Mouse (Mus musculus): ENCODE measurements around the gene Ptgr2. TPM values are rescaled to one million over a fixed set of nuclear protein-coding genes. Genes with fewer than 3 reads are reported as not detected.
A peak's percentile ranks its signal among the peaks of the same experiment; 100 is the strongest.
"Not testable (repeated sequence)": the region's sequence is repeated elsewhere in the genome, so short reads cannot be mapped to it uniquely, and the experiment has no call there.

Ptgr2 gene
- 17.8 and 19.8 TPM in 2 replicates for polyA plus RNA-seq (2015; fragmentation: Nextera tagmentation; extraction: Ambion mirVana)

DNA sequence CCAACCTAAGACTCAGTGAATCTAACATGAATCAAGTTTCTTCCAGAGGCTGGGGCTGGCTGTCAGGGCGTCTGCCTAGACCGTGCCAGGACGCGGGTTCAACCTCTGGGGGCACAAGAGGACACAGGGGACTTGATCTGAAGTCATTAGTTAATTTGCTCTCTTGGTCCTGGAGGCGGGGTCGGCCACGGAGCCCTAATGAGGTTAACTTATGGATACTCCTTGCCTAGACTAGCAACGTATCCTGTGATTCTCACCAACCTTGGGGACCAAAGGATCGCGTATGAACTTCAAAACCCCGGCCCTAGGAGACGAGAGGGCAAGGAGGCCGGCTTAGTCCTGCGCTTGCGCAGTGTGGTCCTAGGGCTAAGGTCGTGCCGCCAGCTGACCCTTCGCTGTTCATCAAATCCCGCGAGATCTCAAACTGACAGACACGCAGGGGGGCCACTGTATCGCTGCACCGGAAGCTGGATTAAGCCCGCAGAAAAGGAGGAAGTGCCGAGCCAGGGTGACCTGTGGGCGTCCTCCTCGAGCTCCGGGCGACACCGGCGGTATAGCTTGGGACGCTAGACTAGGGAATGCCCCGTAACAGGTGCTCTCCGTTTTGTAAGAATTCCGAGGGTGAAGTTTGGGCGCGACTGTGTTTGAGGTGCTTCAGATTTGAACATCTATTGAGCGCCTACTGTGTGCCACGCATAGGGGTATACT lies at the start of gene Ptgr2:
TSS of gene Ptgr2 (plus strand) at position 348 of the 708 bp plus-strand sequence.
- peak within 1 kb of the TSS; percentile 68 for H3K9ac ChIP-seq (ENCODE audit: low read depth, low read length)
- H3K4me2 ChIP-seq (ENCODE audit: low read length), result peak within 1 kb of the TSS; percentile 59
- H3K36me3 ChIP-seq (ENCODE audit: control insufficient read depth, insufficient read depth, low read length), result no peaks in the 10 kb centered on the region
- H3K27ac ChIP-seq (ENCODE audit: low read length), result peak within 1 kb of the TSS; percentile 10; the same call in 1 of the 2 replicates
- ATAC-seq, result peak; percentile 95
- H3K4me1 ChIP-seq (ENCODE audit: control insufficient read depth, insufficient read depth, low read length), result peaks cover 8% of the 10 kb centered on the region; the same call in 1 of the 2 replicates
- under 1% methylated on average over 39 of the region's 39 CpGs for WGBS
- peak within 1 kb of the TSS; percentile 53 for H3K4me3 ChIP-seq (ENCODE audit: low read depth, low read length)
- H3K9me3 ChIP-seq (replicated peaks; ENCODE audit: control insufficient read depth, low read length, poor library complexity, severe bottlenecking), result no peaks in the 10 kb centered on the region
- H3K27me3 ChIP-seq (ENCODE audit: control insufficient read depth, insufficient read depth, low read depth, low read length), result no peaks in the 10 kb centered on the region

GRCm38 (mm10) chr12:84235577-84235976 lies 49.5 kb upstream of the Ptgr2 start:
- Histone ChIP-seq H3K4me3 (ENCODE audit: low read depth, low read length) (no peak overlapping the region), H3K27ac (ENCODE audit: low read length) (no peak overlapping the region), H3K36me3 (ENCODE audit: control insufficient read depth, insufficient read depth, low read length) (no peaks in the 10 kb centered on the region), H3K9ac (ENCODE audit: low read depth, low read length) (no peak overlapping the region), H3K9me3 (replicated peaks; ENCODE audit: control insufficient read depth, low read length, poor library complexity, severe bottlenecking) (no peaks in the 10 kb centered on the region), H3K4me2 (ENCODE audit: low read length) (no peak overlapping the region), H3K27me3 (ENCODE audit: control insufficient read depth, insufficient read depth, low read depth, low read length) (no peaks in the 10 kb centered on the region), H3K4me1 (ENCODE audit: control insufficient read depth, insufficient read depth, low read length) (0 out of 2 replicates have a peak, but pooled peaks cover 2% of the 10 kb centered on the region)
- 96% methylated on average over 6 of the region's 6 CpGs for WGBS
- ATAC-seq, result no peak

GRCm38 (mm10) chr12:84235981-84236752 lies 48.9 kb upstream of the Ptgr2 start:
- Histone ChIP-seq H3K4me2 (ENCODE audit: low read length) (no peak overlapping the region), H3K4me3 (ENCODE audit: low read depth, low read length) (no peak overlapping the region), H3K4me1 (ENCODE audit: control insufficient read depth, insufficient read depth, low read length) (0 out of 2 replicates have a peak, but pooled peaks cover 2% of the 10 kb centered on the region), H3K27ac (ENCODE audit: low read length) (no peak overlapping the region), H3K36me3 (ENCODE audit: control insufficient read depth, insufficient read depth, low read length) (no peaks in the 10 kb centered on the region), H3K9me3 (replicated peaks; ENCODE audit: control insufficient read depth, low read length, poor library complexity, severe bottlenecking) (no peaks in the 10 kb centered on the region), H3K9ac (ENCODE audit: low read depth, low read length) (no peak overlapping the region), H3K27me3 (ENCODE audit: control insufficient read depth, insufficient read depth, low read depth, low read length) (no peaks in the 10 kb centered on the region)
- WGBS, result 89% methylated on average over 10 of the region's 10 CpGs
- ATAC-seq, result no peak

DNA sequence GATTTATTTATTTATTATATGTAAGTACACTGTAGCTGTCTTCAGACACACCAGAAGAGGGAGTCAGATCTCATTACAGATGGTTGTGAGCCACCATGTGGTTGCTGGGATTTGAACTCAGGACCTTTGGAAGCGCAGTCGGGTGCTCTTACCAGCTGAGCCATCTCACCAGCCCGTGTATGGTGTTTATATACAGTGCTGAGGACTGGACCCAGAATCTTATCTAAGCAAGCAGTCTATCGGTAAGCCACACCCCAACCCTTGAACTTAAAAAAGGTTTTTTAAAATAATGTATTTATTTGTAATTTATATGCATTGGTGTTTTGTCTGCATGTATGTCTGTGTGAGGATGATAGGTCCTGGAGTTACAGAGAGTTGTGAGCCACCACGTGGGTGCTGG lies 48.0 kb upstream of the Ptgr2 start:
- WGBS, result 92% methylated on average over 5 of the region's 5 CpGs
- H3K4me3 ChIP-seq (ENCODE audit: low read depth, low read length); H3K36me3 ChIP-seq (ENCODE audit: control insufficient read depth, insufficient read depth, low read length); H3K27ac ChIP-seq (ENCODE audit: low read length); H3K27me3 ChIP-seq (ENCODE audit: control insufficient read depth, insufficient read depth, low read depth, low read length); H3K9me3 ChIP-seq (replicated peaks; ENCODE audit: control insufficient read depth, low read length, poor library complexity, severe bottlenecking); H3K9ac ChIP-seq (ENCODE audit: low read depth, low read length); ATAC-seq; H3K4me2 ChIP-seq (ENCODE audit: low read length); H3K4me1 ChIP-seq (ENCODE audit: control insufficient read depth, insufficient read depth, low read length): not testable (repeated sequence)

- ATAC-seq, result no peak
- no peaks in the 10 kb centered on the region for H3K36me3 ChIP-seq (ENCODE audit: control insufficient read depth, insufficient read depth, low read length)
- no peak overlapping the region for H3K4me3 ChIP-seq (ENCODE audit: low read depth, low read length)
- WGBS, result 85% methylated on average over 7 of the region's 7 CpGs
- no peaks in the 10 kb centered on the region for H3K9me3 ChIP-seq (replicated peaks; ENCODE audit: control insufficient read depth, low read length, poor library complexity, severe bottlenecking)
- H3K9ac ChIP-seq (ENCODE audit: low read depth, low read length), result no peak overlapping the region
- no peaks in the 10 kb centered on the region for H3K27me3 ChIP-seq (ENCODE audit: control insufficient read depth, insufficient read depth, low read depth, low read length)
- no peak overlapping the region for H3K4me2 ChIP-seq (ENCODE audit: low read length)
- H3K27ac ChIP-seq (ENCODE audit: low read length), result no peak overlapping the region
- H3K4me1 ChIP-seq (ENCODE audit: control insufficient read depth, insufficient read depth, low read length), result 0 out of 2 replicates have a peak, but pooled peaks cover 2% of the 10 kb centered on the region
Observed at GRCm38 (mm10) chr12:84243076-84243770, 41.8 kb upstream of the Ptgr2 start.

DNA sequence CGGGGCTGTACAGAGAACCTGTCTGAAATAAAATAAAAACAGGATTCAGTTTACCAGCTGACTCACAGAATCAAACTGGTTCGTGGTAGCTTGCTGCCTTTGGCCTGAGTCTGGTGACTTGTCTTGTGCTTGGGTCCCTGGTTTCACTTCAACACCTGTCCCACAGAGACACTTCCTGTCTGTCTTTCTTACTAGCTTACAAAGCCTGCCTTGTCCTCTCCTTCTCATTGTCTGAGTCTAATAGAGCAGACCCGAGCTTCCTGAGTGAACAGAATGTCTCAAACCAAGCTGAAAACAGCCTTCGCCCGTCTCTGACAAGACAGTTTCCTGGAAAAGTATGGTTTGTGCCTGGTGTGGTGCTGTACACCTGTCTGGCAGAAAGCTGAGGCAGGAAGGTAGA lies 39.3 kb upstream of the Ptgr2 start:
- Histone ChIP-seq H3K4me2 (ENCODE audit: low read length) (no peak overlapping the region), H3K4me1 (ENCODE audit: control insufficient read depth, insufficient read depth, low read length) (no peaks in the 10 kb centered on the region), H3K9ac (ENCODE audit: low read depth, low read length) (no peak overlapping the region), H3K27me3 (ENCODE audit: control insufficient read depth, insufficient read depth, low read depth, low read length) (no peaks in the 10 kb centered on the region), H3K4me3 (ENCODE audit: low read depth, low read length) (no peak overlapping the region), H3K27ac (ENCODE audit: low read length) (no peak overlapping the region), H3K9me3 (replicated peaks; ENCODE audit: control insufficient read depth, low read length, poor library complexity, severe bottlenecking) (no peaks in the 10 kb centered on the region), H3K36me3 (ENCODE audit: control insufficient read depth, insufficient read depth, low read length) (no peaks in the 10 kb centered on the region)
- 70% methylated on average over 5 of the region's 5 CpGs for WGBS
- no peak for ATAC-seq

DNA sequence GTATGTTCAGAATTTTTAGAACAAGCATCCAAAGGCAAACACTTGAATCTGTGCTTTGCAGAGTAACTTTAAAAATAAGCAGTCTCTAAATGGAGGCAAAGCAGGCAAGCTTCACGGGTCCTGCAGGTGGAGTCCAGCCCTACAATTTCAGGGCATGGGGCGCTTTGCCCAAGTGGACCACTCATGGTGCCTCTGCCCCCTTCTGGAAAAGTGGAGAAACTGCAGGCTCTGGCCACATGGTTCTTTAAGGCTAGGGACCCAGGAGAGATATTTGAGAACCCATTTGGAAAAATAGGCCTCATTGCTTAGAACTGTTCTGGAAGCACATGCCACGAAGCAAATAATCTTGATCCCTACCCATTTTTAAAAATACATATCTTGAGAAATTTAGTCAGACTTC lies 35.8 kb upstream of the Ptgr2 start:
- no peaks in the 10 kb centered on the region for H3K36me3 ChIP-seq (ENCODE audit: control insufficient read depth, insufficient read depth, low read length)
- no peak for ATAC-seq
- no peak overlapping the region for H3K4me3 ChIP-seq (ENCODE audit: low read depth, low read length)
- H3K27me3 ChIP-seq (ENCODE audit: control insufficient read depth, insufficient read depth, low read depth, low read length), result no peaks in the 10 kb centered on the region
- H3K27ac ChIP-seq (ENCODE audit: low read length), result no peak overlapping the region
- H3K9ac ChIP-seq (ENCODE audit: low read depth, low read length), result no peak overlapping the region
- WGBS, result 3% methylated on average over 3 of the region's 3 CpGs
- no peaks in the 10 kb centered on the region for H3K4me1 ChIP-seq (ENCODE audit: control insufficient read depth, insufficient read depth, low read length)
- no peak overlapping the region for H3K4me2 ChIP-seq (ENCODE audit: low read length)
- no peaks in the 10 kb centered on the region for H3K9me3 ChIP-seq (replicated peaks; ENCODE audit: control insufficient read depth, low read length, poor library complexity, severe bottlenecking)

- Histone ChIP-seq H3K27ac (ENCODE audit: low read length) (no peak overlapping the region), H3K4me2 (ENCODE audit: low read length) (no peak overlapping the region), H3K9me3 (replicated peaks; ENCODE audit: control insufficient read depth, low read length, poor library complexity, severe bottlenecking) (no peaks in the 10 kb centered on the region), H3K36me3 (ENCODE audit: control insufficient read depth, insufficient read depth, low read length) (no peaks in the 10 kb centered on the region), H3K4me1 (ENCODE audit: control insufficient read depth, insufficient read depth, low read length) (no peaks in the 10 kb centered on the region), H3K4me3 (ENCODE audit: low read depth, low read length) (no peak overlapping the region), H3K27me3 (ENCODE audit: control insufficient read depth, insufficient read depth, low read depth, low read length) (no peaks in the 10 kb centered on the region), H3K9ac (ENCODE audit: low read depth, low read length) (no peak overlapping the region)
- WGBS, result 89% methylated on average over 4 of the region's 5 CpGs
- no peak for ATAC-seq
Observed at GRCm38 (mm10) chr12:84252811-84253210, 32.2 kb upstream of the Ptgr2 start.

Measured in midbrain, embryonic 16.5 days (tissue).